Comparison of ENCODE assay signal across 9 mouse cellular contexts in the genomic region with DNA sequence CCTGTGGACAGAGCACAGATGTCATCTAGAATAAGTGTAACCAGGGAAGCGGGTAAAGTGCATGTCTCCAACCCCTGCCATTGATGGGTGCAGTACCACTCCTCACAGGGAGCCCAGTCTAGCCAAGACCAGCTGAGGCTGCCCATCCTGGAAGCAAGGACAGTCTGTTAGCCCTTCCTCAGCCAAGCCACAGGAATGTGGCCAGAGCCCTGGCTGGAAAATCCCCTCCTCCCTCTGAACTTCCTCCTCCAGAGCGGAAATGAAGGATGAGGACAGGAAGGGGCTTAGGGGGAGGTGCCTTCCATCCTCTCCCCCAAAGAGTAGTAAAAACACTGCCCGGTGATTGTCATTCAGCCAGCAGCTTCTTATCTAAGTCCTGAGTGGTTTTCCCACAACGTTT.
DNase-seq lines count a peak whose midpoint lies in the region; ATAC-seq lines count a peak whose summit lies in the region.
"Had no signal": no experiment of that assay in that cellular context is flagged by ENCODE, and none has a peak within 500 bp of the region (broad histone marks: within the 10 kb centered on the region; RNA-seq: fewer than 3 reads in every experiment).

No protein-coding gene starts in this region.

- ATAC-seq in heart, embryonic 16.5 days (replicated peaks; ENCODE audit: extremely low read depth, insufficient read depth, low FRiP score), result peak; percentile 57
- no peak for ATAC-seq in limb, embryonic 15.5 days (ENCODE audit: insufficient number of reproducible peaks, low FRiP score, low TSS enrichment, low read depth)
- no peak for ATAC-seq in forebrain, embryonic 11.5 days (replicated peaks; ENCODE audit: low FRiP score)

- H3K4me2 ChIP-seq in heart, embryonic 16.5 days (ENCODE audit: low read depth, low read length), result no peak overlapping the region
- no peak overlapping the region for H3K4me2 ChIP-seq in limb, embryonic 15.5 days
- no peak overlapping the region for H3K4me2 ChIP-seq in forebrain, embryonic 11.5 days (ENCODE audit: low read depth, low read length, severe bottlenecking)
- H3K4me2 ChIP-seq: midbrain, embryonic 12.5 days had no signal

- WGBS in heart, embryonic 16.5 days, result 39% methylated on average over 4 of the region's 4 CpGs
- 51% methylated on average over 4 of the region's 4 CpGs for WGBS in limb, embryonic 15.5 days
- 66% methylated on average over 4 of the region's 4 CpGs for WGBS in forebrain, embryonic 11.5 days

- H3K27me3 ChIP-seq in heart, embryonic 16.5 days (ENCODE audit: control insufficient read depth, insufficient read depth, low read length), result peaks cover 11% of the 10 kb centered on the region
- peaks cover 4% of the 10 kb centered on the region; the same call in 1 of the 2 replicates for H3K27me3 ChIP-seq in limb, embryonic 15.5 days
- no peaks in the 10 kb centered on the region for H3K27me3 ChIP-seq in forebrain, embryonic 11.5 days (ENCODE audit: control insufficient read depth, insufficient read depth, low read length)
- H3K27me3 ChIP-seq: midbrain, embryonic 12.5 days had no signal

- H3K9me3 ChIP-seq in heart, embryonic 16.5 days (replicated peaks; ENCODE audit: control insufficient read depth, low read length), result no peaks in the 10 kb centered on the region
- H3K9me3 ChIP-seq in limb, embryonic 15.5 days, result no peaks in the 10 kb centered on the region
- no peaks in the 10 kb centered on the region for H3K9me3 ChIP-seq in forebrain, embryonic 11.5 days (ENCODE audit: control insufficient read depth, low read length)
- H3K9me3 ChIP-seq: midbrain, embryonic 12.5 days had no signal

- DNase-seq in 3134 (ENCODE audit: extremely low read depth, insufficient read length, low spot score), result peak; percentile 67
- peak; percentile 74 for DNase-seq in Muller cell, postnatal 12 days (ENCODE audit: inconsistent ontology term)
- no peak for DNase-seq in layer of hippocampus, adult 11-12 months (ENCODE audit: low spot score)
- no peak for DNase-seq in cerebellum, adult 11 months
- no peak for DNase-seq in layer of hippocampus, postnatal 36 days
- DNase-seq in forebrain, embryonic 11.5 days (ENCODE audit: low spot score), result no peak

- H3K4me3 ChIP-seq in heart, embryonic 16.5 days (ENCODE audit: low read length), result no peak overlapping the region
- H3K4me3 ChIP-seq in limb, embryonic 15.5 days, result no peak overlapping the region
- H3K4me3 ChIP-seq in forebrain, embryonic 11.5 days (ENCODE audit: low read depth, low read length), result no peak overlapping the region
- H3K4me3 ChIP-seq: midbrain, embryonic 12.5 days had no signal

- peaks cover 24% of the 10 kb centered on the region for H3K4me1 ChIP-seq in heart, embryonic 16.5 days (ENCODE audit: control insufficient read depth, insufficient read depth, low read length)
- peaks cover 56% of the 10 kb centered on the region for H3K4me1 ChIP-seq in limb, embryonic 15.5 days
- H3K4me1 ChIP-seq in forebrain, embryonic 11.5 days (replicated peaks; ENCODE audit: control insufficient read depth, insufficient read depth, low read length), result peaks cover 3% of the 10 kb centered on the region; the same call in 1 of the 2 replicates

- peak overlapping the region; percentile 76 for H3K27ac ChIP-seq in heart, embryonic 16.5 days (ENCODE audit: low read length)
- H3K27ac ChIP-seq in limb, embryonic 15.5 days, result peak overlapping the region; percentile 40
- no peak overlapping the region for H3K27ac ChIP-seq in forebrain, embryonic 11.5 days (ENCODE audit: low read depth, low read length)
- H3K27ac ChIP-seq: midbrain, embryonic 12.5 days had no signal

- no peaks in the 10 kb centered on the region for H3K36me3 ChIP-seq in heart, embryonic 16.5 days (ENCODE audit: control insufficient read depth, insufficient read depth)
- no peaks in the 10 kb centered on the region for H3K36me3 ChIP-seq in limb, embryonic 15.5 days
- no peaks in the 10 kb centered on the region for H3K36me3 ChIP-seq in forebrain, embryonic 11.5 days (ENCODE audit: control insufficient read depth, insufficient read depth, low read length)
- H3K36me3 ChIP-seq: midbrain, embryonic 12.5 days had no signal

- H3K9ac ChIP-seq in heart, embryonic 16.5 days (ENCODE audit: low read length), result 0 out of 2 replicates have a peak overlapping the region, but pooled peaks have one; percentile 8
- no peak overlapping the region for H3K9ac ChIP-seq in limb, embryonic 15.5 days
- no peak overlapping the region for H3K9ac ChIP-seq in forebrain, embryonic 11.5 days (ENCODE audit: low read length)
- H3K9ac ChIP-seq: midbrain, embryonic 12.5 days had no signal

Comparison
In these comparisons a context has a peak if more than half of its experiments do, and no peak if none do; other contexts are left out.
1. DNase-seq: peak in 3134 (single experiment) and Muller cell, postnatal 12 days (single experiment); none in layer of hippocampus, adult 11-12 months (single experiment), cerebellum, adult 11 months (single experiment), layer of hippocampus, postnatal 36 days (0 of 2) and forebrain, embryonic 11.5 days (single experiment).